ENCODE assay signal across 7 mouse cellular contexts in the genomic region with DNA sequence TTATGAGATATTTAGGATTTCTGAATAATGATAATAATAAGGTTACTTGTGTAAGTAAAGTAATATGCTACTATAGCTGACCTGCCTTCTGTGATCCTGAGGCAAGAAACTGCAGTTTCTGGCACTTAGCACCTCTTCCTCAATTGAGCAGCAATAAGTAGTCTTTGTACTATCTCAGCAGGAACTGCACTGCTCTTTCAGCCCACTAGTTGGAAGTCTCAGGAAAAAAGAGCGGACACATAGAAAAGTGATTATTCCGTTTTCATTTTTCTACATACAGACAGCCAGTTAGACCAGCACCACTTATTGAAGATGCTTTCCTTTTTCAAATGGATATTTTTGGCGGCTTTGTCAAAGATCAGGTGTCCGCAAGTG.
DNase-seq lines count a peak whose midpoint lies in the region; ATAC-seq and TF ChIP-seq lines count a peak whose summit lies in the region.
"Not testable (repeated sequence)": the region's sequence is repeated elsewhere in the genome, so short reads cannot be mapped to it uniquely, and the experiment has no call there.

No protein-coding gene starts in this region.

- not testable (repeated sequence) for TF ChIP-seq CTCF in kidney, adult 2 months (conservative IDR thresholded peaks at IDR 0.05; ENCODE audit: insufficient read depth, insufficient read length, low read depth, low read length)

- H3K9ac ChIP-seq in forebrain, embryonic 14.5 days (ENCODE audit: low read length); liver, embryonic 13.5 days: not testable (repeated sequence)

- peak overlapping the region; percentile 30 for H3K4me3 ChIP-seq in forebrain, embryonic 14.5 days (ENCODE audit: low read depth, low read length)
- H3K4me3 ChIP-seq in kidney, adult 2 months (ENCODE audit: insufficient read depth, low read depth, low read length), result peak overlapping the region; percentile 76; the same call in 1 of the 2 replicates
- peak overlapping the region; percentile 53 for H3K4me3 ChIP-seq in liver, embryonic 13.5 days (replicated peaks)
- H3K4me3 ChIP-seq in midbrain, embryonic 10.5 days, result peak overlapping the region; percentile 47

- not testable (repeated sequence) for H3K9me3 ChIP-seq in forebrain, embryonic 14.5 days (replicated peaks; ENCODE audit: control insufficient read depth, low read length); liver, embryonic 13.5 days (replicated peaks); midbrain, embryonic 10.5 days (replicated peaks)

- H3K36me3 ChIP-seq in forebrain, embryonic 14.5 days (ENCODE audit: control insufficient read depth, insufficient read depth, low read length); kidney, adult 2 months (ENCODE audit: control insufficient read depth, insufficient read depth, low read length); liver, embryonic 13.5 days; midbrain, embryonic 10.5 days: not testable (repeated sequence)

- H3K4me1 ChIP-seq in forebrain, embryonic 14.5 days (ENCODE audit: control insufficient read depth, insufficient read depth, low read length); kidney, adult 2 months (ENCODE audit: control insufficient read depth, insufficient read depth, low read length); liver, embryonic 13.5 days (replicated peaks); midbrain, embryonic 10.5 days: not testable (repeated sequence)

- not testable (repeated sequence) for DNase-seq in forebrain, embryonic 14.5 days (ENCODE audit: low spot score); kidney, adult 2 months; liver, embryonic 13.5 days; midbrain, embryonic 10.5 days (ENCODE audit: low spot score)
- peak; percentile 16 for DNase-seq in retina, embryonic 14.5 days (ENCODE audit: low spot score)

- H3K27ac ChIP-seq in forebrain, embryonic 14.5 days (ENCODE audit: low read depth, low read length); kidney, adult 2 months (ENCODE audit: insufficient read depth, low read depth, low read length); liver, embryonic 13.5 days; midbrain, embryonic 10.5 days (replicated peaks): not testable (repeated sequence)

- 61% methylated on average over 4 of the region's 4 CpGs for WGBS in forebrain, embryonic 14.5 days
- WGBS in kidney, adult 2 months, result 27% methylated on average over 4 of the region's 4 CpGs
- 48% methylated on average over 4 of the region's 4 CpGs for WGBS in liver, embryonic 13.5 days (ENCODE audit: insufficient replicate concordance)
- 55% methylated on average over 4 of the region's 4 CpGs for WGBS in midbrain, embryonic 10.5 days

- peak; percentile 84 for ATAC-seq in common myeloid progenitor, adult 5-6 weeks (replicated peaks; ENCODE audit: low read depth, poor library complexity, severe bottlenecking)
- ATAC-seq in forebrain, embryonic 14.5 days, result peak; percentile 63; the same call in 1 of the 2 replicates
- ATAC-seq in hematopoietic stem cell, adult 5-6 weeks (replicated peaks in 1 of 2; ENCODE audit: insufficient read depth in 1 of 2, low FRiP score in 2 of 2, low TSS enrichment in 1 of 2, low read depth in 1 of 2, poor library complexity in 2 of 2, severe bottlenecking in 2 of 2), result peak; percentile 62 to 76; a peak in 3 of 4 replicates
- not testable (repeated sequence) for ATAC-seq in liver, embryonic 13.5 days (ENCODE audit: low read depth)

- H3K4me2 ChIP-seq in forebrain, embryonic 14.5 days (ENCODE audit: low read length), result peak overlapping the region; percentile 28
- H3K4me2 ChIP-seq in liver, embryonic 13.5 days, result peak overlapping the region; percentile 48

- TF ChIP-seq POLR2A in kidney, adult 2 months (IDR thresholded peaks at IDR 0.05; ENCODE audit: low read depth, low read length), result not testable (repeated sequence)

- not testable (repeated sequence) for H3K27me3 ChIP-seq in forebrain, embryonic 14.5 days (replicated peaks; ENCODE audit: control insufficient read depth, insufficient read depth, low read length); kidney, adult 2 months (replicated peaks; ENCODE audit: control insufficient read depth, insufficient read depth, low read length); liver, embryonic 13.5 days; midbrain, embryonic 10.5 days (ENCODE audit: low read depth, poor library complexity, severe bottlenecking)
